Mouse (Mus musculus): ENCODE data around the gene Limch1.

GRCm38 (mm10) chr5:67093991-67094390 lies 348.4 kb downstream of the Limch1 start:
- TF ChIP-seq CTCF (IDR thresholded peaks at IDR 0.05; ENCODE audit: low read depth, low read length): no peak
- TF ChIP-seq POLR2A (IDR thresholded peaks at IDR 0.05; ENCODE audit: extremely low read depth, insufficient read depth, low read length): no peak
